Mouse (Mus musculus): ENCODE results near the gene Olfr315. TPM values are rescaled to one million over a fixed set of nuclear protein-coding genes. Genes with fewer than 3 reads are reported as not detected.
"Not testable (repeated sequence)": the region's sequence is repeated elsewhere in the genome, so short reads cannot be mapped to it uniquely, and the experiment has no call there.

Olfr315 gene
- polyA plus RNA-seq, 1 experiment from 2014 or later, result not detected

DNA sequence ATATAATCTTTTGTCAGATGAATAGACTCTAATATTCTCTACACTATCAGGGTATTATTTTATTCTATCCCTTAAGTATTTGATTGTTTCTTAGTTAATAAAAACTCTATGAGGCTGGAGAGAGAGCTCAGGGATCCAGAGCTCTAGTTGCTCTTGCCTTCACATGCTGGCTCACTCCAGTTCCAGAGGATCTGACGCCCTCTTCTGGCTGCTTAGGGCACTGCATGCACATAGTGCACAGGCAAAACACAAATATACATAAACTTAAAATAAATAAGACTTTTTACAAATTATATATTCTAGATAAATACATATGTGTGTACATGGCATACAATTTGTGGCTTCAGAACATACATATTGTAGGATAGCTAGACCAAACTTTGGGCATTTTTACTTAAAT lies 39.0 kb downstream of the Olfr315 start:
- Histone ChIP-seq H3K36me3 (ENCODE audit: insufficient read depth, low read length) (no peaks in the 10 kb centered on the region), H3K9ac (ENCODE audit: low read depth, low read length) (no peak overlapping the region), H3K4me3 (replicated peaks; ENCODE audit: low read depth, low read length) (no peak overlapping the region), H3K27me3 (ENCODE audit: insufficient read depth, low read length) (no peaks in the 10 kb centered on the region), H3K9me3 (replicated peaks; ENCODE audit: low read length) (no peaks in the 10 kb centered on the region), H3K4me2 (ENCODE audit: low read length) (no peak overlapping the region), H3K27ac (no peak overlapping the region), H3K4me1 (replicated peaks; ENCODE audit: insufficient read depth, low read length) (no peaks in the 10 kb centered on the region)
- 0% methylated on average over 1 of the region's 1 CpGs for WGBS
- TF ChIP-seq CTCF (IDR thresholded peaks at IDR 0.05; ENCODE audit: low read depth), result peak; percentile 38
- DNase-seq (ENCODE audit: low spot score) (no peak), ATAC-seq (replicated peaks; ENCODE audit: low FRiP score, low read depth) (no peak)

DNA sequence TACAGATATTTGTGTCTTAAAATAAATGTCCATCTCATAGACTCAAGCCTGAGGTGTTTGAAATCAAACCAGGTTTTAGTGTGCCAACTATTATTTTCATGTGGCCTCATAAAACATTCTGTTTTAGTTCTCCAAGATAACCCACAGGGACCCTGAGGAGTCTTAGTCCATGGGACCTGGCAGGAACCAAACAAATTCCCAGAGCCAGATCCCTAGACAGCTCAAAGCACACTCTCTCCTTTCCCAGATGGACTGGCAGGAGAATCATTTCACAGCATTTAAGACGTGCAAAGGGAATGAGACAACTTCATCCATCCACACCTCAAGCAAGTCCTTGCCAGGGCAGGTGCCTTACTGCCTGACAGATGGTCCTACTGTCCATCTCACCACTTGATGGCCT lies 41.7 kb downstream of the Olfr315 start, which contains the start of gene Olfr313:
Olfr313 (plus strand) TSS at position 301 of the 400 bp plus-strand sequence.
- H3K4me3 ChIP-seq (replicated peaks; ENCODE audit: low read depth, low read length); ATAC-seq (replicated peaks; ENCODE audit: low FRiP score, low read depth); H3K27me3 ChIP-seq (ENCODE audit: insufficient read depth, low read length); DNase-seq (ENCODE audit: low spot score); H3K9me3 ChIP-seq (replicated peaks; ENCODE audit: low read length); H3K4me1 ChIP-seq (replicated peaks; ENCODE audit: insufficient read depth, low read length); H3K9ac ChIP-seq (ENCODE audit: low read depth, low read length); H3K36me3 ChIP-seq (ENCODE audit: insufficient read depth, low read length); H3K27ac ChIP-seq; H3K4me2 ChIP-seq (ENCODE audit: low read length): not testable (repeated sequence)
- 60% methylated on average over 1 of the region's 1 CpGs for WGBS

DNA sequence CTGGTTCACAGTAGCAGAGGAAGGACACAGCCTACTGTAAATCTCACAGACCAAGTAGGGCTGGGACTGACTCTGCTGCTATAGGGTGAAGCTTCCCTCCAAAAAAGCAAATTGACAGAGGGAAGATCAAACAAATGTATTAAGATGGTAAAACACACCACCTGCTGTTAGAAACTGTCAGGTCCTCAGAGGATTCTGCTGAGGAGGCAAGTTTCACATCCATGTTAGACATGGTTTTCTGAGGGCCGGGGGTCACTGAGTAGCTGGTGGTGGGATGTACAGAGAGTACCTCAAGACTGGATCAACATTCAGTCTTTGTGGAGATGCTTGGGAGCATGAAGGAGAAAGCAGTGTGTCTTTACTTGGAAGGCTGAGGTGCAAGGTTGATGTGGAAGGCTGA lies 42.7 kb downstream of the Olfr315 start:
- H3K4me2 ChIP-seq (ENCODE audit: low read length), result no peak overlapping the region
- H3K36me3 ChIP-seq (ENCODE audit: insufficient read depth, low read length), result no peaks in the 10 kb centered on the region
- no peaks in the 10 kb centered on the region for H3K4me1 ChIP-seq (replicated peaks; ENCODE audit: insufficient read depth, low read length)
- WGBS, result 71% methylated on average over 1 of the region's 1 CpGs
- H3K4me3 ChIP-seq (replicated peaks; ENCODE audit: low read depth, low read length), result no peak overlapping the region
- H3K9ac ChIP-seq (ENCODE audit: low read depth, low read length), result no peak overlapping the region
- no peak for DNase-seq (ENCODE audit: low spot score)
- no peak overlapping the region for H3K27ac ChIP-seq
- no peaks in the 10 kb centered on the region for H3K27me3 ChIP-seq (ENCODE audit: insufficient read depth, low read length)
- H3K9me3 ChIP-seq (replicated peaks; ENCODE audit: low read length), result no peaks in the 10 kb centered on the region
- TF ChIP-seq CTCF (IDR thresholded peaks at IDR 0.05; ENCODE audit: low read depth), result no peak
- no peak for ATAC-seq (replicated peaks; ENCODE audit: low FRiP score, low read depth)

DNA sequence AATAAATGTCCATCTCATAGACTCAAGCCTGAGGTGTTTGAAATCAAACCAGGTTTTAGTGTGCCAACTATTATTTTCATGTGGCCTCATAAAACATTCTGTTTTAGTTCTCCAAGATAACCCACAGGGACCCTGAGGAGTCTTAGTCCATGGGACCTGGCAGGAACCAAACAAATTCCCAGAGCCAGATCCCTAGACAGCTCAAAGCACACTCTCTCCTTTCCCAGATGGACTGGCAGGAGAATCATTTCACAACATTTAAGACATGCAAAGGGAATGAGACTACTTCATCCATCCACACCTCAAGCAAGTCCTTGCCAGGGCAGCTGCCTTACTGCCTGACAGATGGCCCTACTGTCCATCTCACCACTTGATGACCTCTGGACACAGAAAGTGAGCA lies 55.9 kb downstream of the Olfr315 start, which contains the start of gene Olfr312:
Olfr312 (plus strand) TSS at position 301 of the 400 bp plus-strand sequence.
- not testable (repeated sequence) for H3K4me3 ChIP-seq (replicated peaks; ENCODE audit: low read depth, low read length); H3K27ac ChIP-seq; H3K4me2 ChIP-seq (ENCODE audit: low read length); H3K9ac ChIP-seq (ENCODE audit: low read depth, low read length); H3K27me3 ChIP-seq (ENCODE audit: insufficient read depth, low read length); H3K36me3 ChIP-seq (ENCODE audit: insufficient read depth, low read length); DNase-seq (ENCODE audit: low spot score); H3K4me1 ChIP-seq (replicated peaks; ENCODE audit: insufficient read depth, low read length); H3K9me3 ChIP-seq (replicated peaks; ENCODE audit: low read length); ATAC-seq (replicated peaks; ENCODE audit: low FRiP score, low read depth)

DNA sequence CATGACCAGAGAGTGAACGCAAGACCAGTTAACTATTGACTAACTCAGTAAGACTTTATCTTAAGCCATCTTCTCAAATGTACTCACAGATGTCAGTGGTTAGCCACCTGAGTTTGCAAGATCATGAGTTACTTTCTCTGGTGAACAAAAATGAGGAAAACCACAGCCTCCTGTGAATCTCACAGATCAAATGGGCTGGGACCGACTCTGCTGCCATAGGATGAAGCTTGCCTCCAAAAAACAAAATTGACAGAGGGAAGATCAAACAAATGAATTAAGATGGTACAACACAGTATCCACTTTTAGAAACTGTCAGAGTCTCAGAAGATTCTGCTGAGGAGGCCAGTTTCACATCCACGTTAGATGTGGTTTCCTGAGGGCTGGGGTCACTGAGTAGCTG lies 56.8 kb downstream of the Olfr315 start:
- Histone ChIP-seq H3K4me1 (replicated peaks; ENCODE audit: insufficient read depth, low read length) (no peaks in the 10 kb centered on the region), H3K27ac (no peak overlapping the region), H3K27me3 (ENCODE audit: insufficient read depth, low read length) (no peaks in the 10 kb centered on the region), H3K9me3 (replicated peaks; ENCODE audit: low read length) (no peaks in the 10 kb centered on the region), H3K4me3 (replicated peaks; ENCODE audit: low read depth, low read length) (no peak overlapping the region), H3K36me3 (ENCODE audit: insufficient read depth, low read length) (no peaks in the 10 kb centered on the region), H3K4me2 (ENCODE audit: low read length) (no peak overlapping the region), H3K9ac (ENCODE audit: low read depth, low read length) (no peak overlapping the region)
- DNase-seq (ENCODE audit: low spot score) (no peak), ATAC-seq (replicated peaks; ENCODE audit: low FRiP score, low read depth) (no peak)
- WGBS, result 79% methylated on average over 3 of the region's 3 CpGs
- TF ChIP-seq CTCF (IDR thresholded peaks at IDR 0.05; ENCODE audit: low read depth), result no peak

Other genes starting within 250 kb of the Olfr315 start
- not detected in 2 replicates for gene Olfr330, start 238.4 kb upstream of the Olfr315 start, polyA plus RNA-seq (2015; fragmentation: Nextera tagmentation; extraction: Ambion mirVana)
- not detected in 2 replicates for gene Olfr329-ps, start 226.8 kb upstream of the Olfr315 start, polyA plus RNA-seq (2015; fragmentation: Nextera tagmentation; extraction: Ambion mirVana)
- gene Olfr328, start 217.6 kb upstream of the Olfr315 start, polyA plus RNA-seq (2015; fragmentation: Nextera tagmentation; extraction: Ambion mirVana), result not detected in 2 replicates
- gene Olfr224, start 202.6 kb upstream of the Olfr315 start, polyA plus RNA-seq (2015; fragmentation: Nextera tagmentation; extraction: Ambion mirVana), result not detected in 2 replicates
- gene Olfr325, start 195.5 kb upstream of the Olfr315 start, polyA plus RNA-seq (2015; fragmentation: Nextera tagmentation; extraction: Ambion mirVana), result not detected in 2 replicates
- gene Olfr324, start 178.1 kb upstream of the Olfr315 start, polyA plus RNA-seq (2015; fragmentation: Nextera tagmentation; extraction: Ambion mirVana), result not detected in 2 replicates
- not detected in 2 replicates for gene 2210407C18Rik, start 157.1 kb upstream of the Olfr315 start, polyA plus RNA-seq (2015; fragmentation: Nextera tagmentation; extraction: Ambion mirVana)
- gene Olfr323, start 142.7 kb upstream of the Olfr315 start, polyA plus RNA-seq (2015; fragmentation: Nextera tagmentation; extraction: Ambion mirVana), result not detected in 2 replicates
- 0.08 and 0.14 TPM in 2 replicates for gene Trim58, start 132.7 kb upstream of the Olfr315 start, polyA plus RNA-seq (2015; fragmentation: Nextera tagmentation; extraction: Ambion mirVana)
- 0.05 and 0.09 TPM in 2 replicates for gene Olfr322, start 114.4 kb upstream of the Olfr315 start, polyA plus RNA-seq (2015; fragmentation: Nextera tagmentation; extraction: Ambion mirVana)
- gene Olfr320, start 92.1 kb upstream of the Olfr315 start, polyA plus RNA-seq (2015; fragmentation: Nextera tagmentation; extraction: Ambion mirVana), result not detected in 2 replicates
- gene Olfr319, start 74.0 kb upstream of the Olfr315 start, polyA plus RNA-seq (2015; fragmentation: Nextera tagmentation; extraction: Ambion mirVana), result not detected in 2 replicates
- not detected in 2 replicates for gene Olfr318, start 49.2 kb upstream of the Olfr315 start, polyA plus RNA-seq (2015; fragmentation: Nextera tagmentation; extraction: Ambion mirVana)
- not detected in 2 replicates for gene Olfr317, start 34.0 kb upstream of the Olfr315 start, polyA plus RNA-seq (2015; fragmentation: Nextera tagmentation; extraction: Ambion mirVana)
- not detected in 2 replicates for gene Olfr316, start 20.5 kb upstream of the Olfr315 start, polyA plus RNA-seq (2015; fragmentation: Nextera tagmentation; extraction: Ambion mirVana)
- gene Olfr314, start 9.8 kb downstream of the Olfr315 start, polyA plus RNA-seq (2015; fragmentation: Nextera tagmentation; extraction: Ambion mirVana), result not detected in 2 replicates
- 0.31 and 0.37 TPM in 2 replicates for gene Fam183b, start 28.8 kb downstream of the Olfr315 start, polyA plus RNA-seq (2015; fragmentation: Nextera tagmentation; extraction: Ambion mirVana)
- gene Olfr313, start 41.8 kb downstream of the Olfr315 start, polyA plus RNA-seq (2015; fragmentation: Nextera tagmentation; extraction: Ambion mirVana), result not detected in 2 replicates
- not detected in 2 replicates for gene Olfr312, start 56.0 kb downstream of the Olfr315 start, polyA plus RNA-seq (2015; fragmentation: Nextera tagmentation; extraction: Ambion mirVana)
- not detected in 2 replicates for gene Olfr311, start 66.1 kb downstream of the Olfr315 start, polyA plus RNA-seq (2015; fragmentation: Nextera tagmentation; extraction: Ambion mirVana)
- gene Gm12258, start 74.0 kb downstream of the Olfr315 start, polyA plus RNA-seq (2015; fragmentation: Nextera tagmentation; extraction: Ambion mirVana), result 5.5 and 6.1 TPM in 2 replicates
- 7.2 TPM in 2 replicates for gene 2810021J22Rik, start 94.0 kb downstream of the Olfr315 start, polyA plus RNA-seq (2015; fragmentation: Nextera tagmentation; extraction: Ambion mirVana)
- 3.8 and 4.3 TPM in 2 replicates for gene Zfp39, start 131.0 kb downstream of the Olfr315 start, polyA plus RNA-seq (2015; fragmentation: Nextera tagmentation; extraction: Ambion mirVana)
- gene Btnl10, start 144.7 kb downstream of the Olfr315 start, polyA plus RNA-seq (2015; fragmentation: Nextera tagmentation; extraction: Ambion mirVana), result 0.16 TPM in 1 of 2 replicates, not detected in the other
- gene Rnf187, start 165.7 kb downstream of the Olfr315 start, polyA plus RNA-seq (2015; fragmentation: Nextera tagmentation; extraction: Ambion mirVana), result 238 and 249 TPM in 2 replicates
- 43.9 and 45.8 TPM in 2 replicates for gene Hist3h2ba, start 175.7 kb downstream of the Olfr315 start, polyA plus RNA-seq (2015; fragmentation: Nextera tagmentation; extraction: Ambion mirVana)
- gene Hist3h2a, start 181.5 kb downstream of the Olfr315 start, polyA plus RNA-seq (2015; fragmentation: Nextera tagmentation; extraction: Ambion mirVana), result 40.9 and 41.2 TPM in 2 replicates
- gene Trim17, start 181.5 kb downstream of the Olfr315 start, polyA plus RNA-seq (2015; fragmentation: Nextera tagmentation; extraction: Ambion mirVana), result 0.32 and 0.37 TPM in 2 replicates
- gene Trim11, start 204.9 kb downstream of the Olfr315 start, polyA plus RNA-seq (2015; fragmentation: Nextera tagmentation; extraction: Ambion mirVana), result 16.3 and 16.7 TPM in 2 replicates

All from kidney, postnatal 0 days (tissue).